Mouse (Mus musculus): ENCODE data around the gene Oprd1. TPM values are rescaled to one million over a fixed set of nuclear protein-coding genes. Genes with fewer than 3 reads are reported as not detected.

Oprd1 gene
- under 1 TPM in 1 of 2 experiments, not detected in 1; 0.01 TPM for polyA plus RNA-seq (2012; fragmentation: generic; extraction: Trizol)

GRCm38 (mm10) chr4:132144080-132144841, at the start of gene Oprd1:
Gene Oprd1 (minus strand): TSS chr4:132144486.

GRCm38 (mm10) chr4:132074933-132075769, 69.1 kb downstream of the Oprd1 start, which contains the start of gene Epb41:
Gene Epb41 (minus strand): TSS chr4:132075321.

GRCm38 (mm10) chr4:132074077-132074932, 70.0 kb downstream of the Oprd1 start, which contains the start of gene Gm10300:
Gene Gm10300 (plus strand): TSS chr4:132074697.

Other genes with a start within 250 kb of the Oprd1 start
- gene Tmem200b, start 222.7 kb downstream of the Oprd1 start, polyA plus RNA-seq (2012; fragmentation: generic; extraction: Trizol): under 1 TPM in 1 of 2 experiments, not detected in 1; 0.04 TPM
- under 1 TPM; 0.07 to 0.13 TPM for gene Gm10300, start 69.8 kb downstream of the Oprd1 start, polyA plus RNA-seq (2012; fragmentation: generic; extraction: Trizol)
- 10 to 100 TPM in 1 of 2 experiments, 1 to 10 TPM in 1; 2.9 to 10.6 TPM for gene Epb41, start 69.2 kb downstream of the Oprd1 start, polyA plus RNA-seq (2012; fragmentation: generic; extraction: Trizol)
- 10 to 100 TPM in 1 of 2 experiments, 1 to 10 TPM in 1; 5.1 to 18.7 TPM for gene Ythdf2, start 67.8 kb upstream of the Oprd1 start, polyA plus RNA-seq (2012; fragmentation: generic; extraction: Trizol)
- gene Gmeb1, start 117.1 kb upstream of the Oprd1 start, polyA plus RNA-seq (2012; fragmentation: generic; extraction: Trizol): 10 to 100 TPM in 1 of 2 experiments, 1 to 10 TPM in 1; 5.5 to 10.1 TPM
- gene Taf12, start 129.9 kb upstream of the Oprd1 start, polyA plus RNA-seq (2012; fragmentation: generic; extraction: Trizol): 10 to 100 TPM; 12.3 to 17.3 TPM
- not detected for gene Rab42, start 158.9 kb upstream of the Oprd1 start, polyA plus RNA-seq (2012; fragmentation: generic; extraction: Trizol)
- gene Trnau1ap, start 185.1 kb upstream of the Oprd1 start, polyA plus RNA-seq (2012; fragmentation: generic; extraction: Trizol): 10 to 100 TPM; 38.7 to 52.4 TPM
- gene Rcc1, start 209.1 kb upstream of the Oprd1 start, polyA plus RNA-seq (2012; fragmentation: generic; extraction: Trizol): 10 to 100 TPM; 16.4 to 28.5 TPM

Measured in C3H10T1/2 (cell line).